Mouse (Mus musculus) intestine, embryonic 15.5 days (tissue): ENCODE results near the gene Pigr. TPM values are rescaled to one million over a fixed set of nuclear protein-coding genes. Genes with fewer than 3 reads are reported as not detected.
A peak's percentile ranks its signal among the peaks of the same experiment; 100 is the strongest.

Experiments used
- ATAC-seq: fragments of 200-750 bp; cut with Nextera tagmentation; 2 replicates; pipeline ENCODE4 v1.8.0; 2017; ENCODE audit warnings: moderate TSS enrichment, moderate library complexity
- H3K27ac ChIP-seq: fragments of 300-500 bp; sonication (generic); 2 replicates; pipeline ENCODE4 v1.5.1; 2015; ENCODE audit warnings: mild to moderate bottlenecking, inconsistent platforms
- H3K27me3 ChIP-seq: fragments of 300-500 bp; sonication (generic); replicated peaks from 2 replicates; pipeline ENCODE4 v1.6.1; 2015; ENCODE audit warnings: inconsistent platforms
- H3K36me3 ChIP-seq: fragments of 300-500 bp; sonication (generic); 2 replicates; pipeline ENCODE4 v1.6.1; 2015; ENCODE audit warnings: inconsistent platforms
- H3K4me1 ChIP-seq: fragments of 300-500 bp; sonication (generic); replicated peaks from 2 replicates; pipeline ENCODE4 v1.6.1; 2015; ENCODE audit warnings: inconsistent platforms
- H3K4me2 ChIP-seq: fragments of 300-500 bp; sonication (generic); replicated peaks from 2 replicates; pipeline ENCODE4 v1.6.1; 2015; ENCODE audit warnings: mild to moderate bottlenecking, inconsistent platforms
- H3K4me3 ChIP-seq: fragments of 300-500 bp; sonication (generic); replicated peaks from 2 replicates; pipeline ENCODE4 v1.5.1; 2015; ENCODE audit warnings: inconsistent platforms
- H3K9ac ChIP-seq: fragments of 300-500 bp; sonication (generic); 2 replicates; pipeline ENCODE4 v1.6.1; 2015; ENCODE audit warnings: inconsistent platforms
- H3K9me3 ChIP-seq: fragments of 300-500 bp; sonication (generic); 2 replicates; pipeline ENCODE4 v1.6.1; 2016; ENCODE audit warnings: inconsistent platforms
- WGBS: fragments of 180-500 bp; shearing (Covaris S2); methylation state at CpG from one replicate; pipeline ENCODE4 v1.1.7; 2015; 5-methylcytosine and 5-hydroxymethylcytosine counted together
- polyA plus RNA-seq: library from polyadenylated mRNA; unstranded; fragments of >200 nt; fragmentation: Nextera tagmentation; extraction: Ambion mirVana; gene quantifications from 2 replicates; pipeline ENCODE4 v1.2.1, GENCODE M21; 2015

Gene Pigr
- polyA plus RNA-seq, 1 experiment from 2014 or later: 0.96 TPM

GRCm38 (mm10) chr1:130865541-130866221, 39.2 kb downstream of the Pigr start, which contains the start of gene Fcmr:
Gene Fcmr (plus strand): TSS chr1:130865669.
- WGBS: 77% methylated on average over 7 of the region's 7 CpGs
- peak; percentile 60; the same call in 1 of the 2 replicates for ATAC-seq

DNA sequence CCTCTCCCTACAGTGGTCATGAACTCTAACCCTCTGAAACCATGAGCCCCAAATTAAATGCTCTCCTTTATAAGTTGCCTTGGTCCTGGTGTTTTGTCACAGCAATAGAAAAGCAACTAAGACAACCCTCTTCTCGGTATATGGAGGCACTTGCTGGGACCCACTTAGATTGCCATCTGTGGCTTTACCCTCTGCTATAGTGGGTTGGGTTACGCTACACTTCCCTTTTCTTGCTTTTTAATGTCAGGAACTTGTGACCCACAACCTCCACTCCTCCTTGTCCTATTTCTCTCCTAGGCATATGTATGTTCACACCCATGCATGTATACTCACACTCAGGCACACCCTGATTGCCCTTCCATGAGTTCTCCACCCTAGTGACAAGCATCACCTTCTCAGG, 46.4 kb downstream of the Pigr start:
- WGBS: 85% methylated on average over 2 of the region's 2 CpGs
- Histone ChIP-seq H3K9ac (no peak overlapping the region), H3K9me3 (no peaks in the 10 kb centered on the region), H3K4me1 (no peaks in the 10 kb centered on the region), H3K4me3 (no peak overlapping the region), H3K4me2 (no peak overlapping the region), H3K27me3 (no peaks in the 10 kb centered on the region), H3K36me3 (no peaks in the 10 kb centered on the region), H3K27ac (no peak overlapping the region)
- no peak for ATAC-seq

More at GRCm38 (mm10) chr1:130865541-130866221, 39.2 kb downstream of the Pigr start, which contains the start of gene Fcmr:
- no peak within 1 kb of the TSS for H3K27ac ChIP-seq
- H3K9me3 ChIP-seq: no peaks in the 10 kb centered on the region
- no peaks in the 10 kb centered on the region for H3K27me3 ChIP-seq
- H3K4me1 ChIP-seq: no peaks in the 10 kb centered on the region
- no peak within 1 kb of the TSS for H3K9ac ChIP-seq
- no peak within 1 kb of the TSS for H3K4me2 ChIP-seq
- H3K36me3 ChIP-seq: no peaks in the 10 kb centered on the region
- no peak within 1 kb of the TSS for H3K4me3 ChIP-seq

DNA sequence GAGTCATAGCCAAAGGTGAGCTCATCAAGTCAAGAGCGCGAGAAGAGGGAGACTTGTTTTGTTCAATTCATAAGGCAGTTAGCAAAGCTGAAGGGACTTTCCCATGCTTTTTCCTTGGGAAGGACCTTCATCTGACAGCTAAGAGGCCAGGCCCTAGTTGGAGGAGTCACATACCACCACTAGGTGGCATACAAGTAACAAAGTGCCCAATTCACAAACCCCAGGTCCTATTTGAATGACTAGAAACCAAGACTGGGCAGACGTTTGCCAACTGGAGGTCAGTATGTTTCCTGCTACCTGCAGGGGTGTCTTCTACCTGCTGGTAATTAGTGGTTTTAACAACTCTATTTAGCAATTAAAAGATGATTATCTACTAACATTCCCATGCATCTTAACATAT, 48.7 kb downstream of the Pigr start:
- H3K9me3 ChIP-seq: no peaks in the 10 kb centered on the region
- H3K27me3 ChIP-seq: 0 out of 2 replicates have a peak, but pooled peaks cover 3% of the 10 kb centered on the region
- no peak overlapping the region for H3K27ac ChIP-seq
- no peak overlapping the region for H3K4me3 ChIP-seq
- H3K9ac ChIP-seq: no peak overlapping the region
- WGBS: 37% methylated on average over 3 of the region's 3 CpGs
- peaks cover 5% of the 10 kb centered on the region; the same call in 1 of the 2 replicates for H3K4me1 ChIP-seq
- no peak for ATAC-seq
- no peaks in the 10 kb centered on the region for H3K36me3 ChIP-seq
- no peak overlapping the region for H3K4me2 ChIP-seq

- WGBS: 66% methylated on average over 3 of the region's 3 CpGs
- no peak overlapping the region for H3K4me2 ChIP-seq
- H3K27ac ChIP-seq: no peak overlapping the region
- no peaks in the 10 kb centered on the region for H3K9me3 ChIP-seq
- H3K4me3 ChIP-seq: no peak overlapping the region
- no peak for ATAC-seq
- H3K27me3 ChIP-seq: 0 out of 2 replicates have a peak, but pooled peaks cover 3% of the 10 kb centered on the region
- no peak overlapping the region for H3K9ac ChIP-seq
- H3K4me1 ChIP-seq: peaks cover 5% of the 10 kb centered on the region; the same call in 1 of the 2 replicates
- no peaks in the 10 kb centered on the region for H3K36me3 ChIP-seq
Observed at GRCm38 (mm10) chr1:130875910-130876309, 49.4 kb downstream of the Pigr start.

GRCm38 (mm10) chr1:130876931-130877509, 50.5 kb downstream of the Pigr start:
- Histone ChIP-seq H3K9me3 (no peaks in the 10 kb centered on the region), H3K4me2 (no peak overlapping the region), H3K27me3 (0 out of 2 replicates have a peak, but pooled peaks cover 3% of the 10 kb centered on the region), H3K4me1 (peaks cover 5% of the 10 kb centered on the region; the same call in 1 of the 2 replicates), H3K36me3 (no peaks in the 10 kb centered on the region), H3K9ac (no peak overlapping the region), H3K4me3 (no peak overlapping the region), H3K27ac (no peak overlapping the region)
- ATAC-seq: no peak
- WGBS: 21% methylated on average over 3 of the region's 3 CpGs

GRCm38 (mm10) chr1:130877889-130878614, 51.6 kb downstream of the Pigr start:
- 0 out of 2 replicates have a peak, but pooled peaks cover 3% of the 10 kb centered on the region for H3K27me3 ChIP-seq
- peak overlapping the region; percentile 32 for H3K9ac ChIP-seq

GRCm38 (mm10) chr1:130879927-130880326, 53.4 kb downstream of the Pigr start:
- Histone ChIP-seq H3K9ac (no peak overlapping the region), H3K4me1 (peaks cover 5% of the 10 kb centered on the region; the same call in 1 of the 2 replicates), H3K4me2 (no peak overlapping the region), H3K36me3 (no peaks in the 10 kb centered on the region), H3K9me3 (no peaks in the 10 kb centered on the region), H3K4me3 (no peak overlapping the region), H3K27ac (no peak overlapping the region), H3K27me3 (0 out of 2 replicates have a peak, but pooled peaks cover 3% of the 10 kb centered on the region)
- WGBS: 92% methylated on average over 7 of the region's 7 CpGs
- ATAC-seq: no peak

More at GRCm38 (mm10) chr1:130877889-130878614, 51.6 kb downstream of the Pigr start:
- Histone ChIP-seq H3K36me3 (no peaks in the 10 kb centered on the region), H3K4me2 (peak overlapping the region; percentile 93), H3K27ac (no peak overlapping the region), H3K4me3 (peak overlapping the region; percentile 41), H3K9me3 (no peaks in the 10 kb centered on the region), H3K4me1 (peaks cover 5% of the 10 kb centered on the region; the same call in 1 of the 2 replicates)
- 3% methylated on average over 43 of the region's 43 CpGs for WGBS
- peak; percentile 76 for ATAC-seq

- no peak overlapping the region for H3K4me2 ChIP-seq
Observed at GRCm38 (mm10) chr1:130883146-130883545, 56.7 kb downstream of the Pigr start.

GRCm38 (mm10) chr1:130887354-130887753, 60.9 kb downstream of the Pigr start, which contains the start of gene Il24:
Gene Il24 (minus strand): TSS chr1:130887454.
- no peak within 1 kb of the TSS for H3K9ac ChIP-seq
- no peak within 1 kb of the TSS for H3K4me2 ChIP-seq
- no peaks in the 10 kb centered on the region for H3K36me3 ChIP-seq
- H3K9me3 ChIP-seq: no peaks in the 10 kb centered on the region
- no peak within 1 kb of the TSS for H3K27ac ChIP-seq
- no peak for ATAC-seq
- H3K4me1 ChIP-seq: no peaks in the 10 kb centered on the region
- H3K4me3 ChIP-seq: no peak within 1 kb of the TSS
- H3K27me3 ChIP-seq: no peaks in the 10 kb centered on the region

More at GRCm38 (mm10) chr1:130883146-130883545, 56.7 kb downstream of the Pigr start:
- Histone ChIP-seq H3K27me3 (0 out of 2 replicates have a peak, but pooled peaks cover under 1% of the 10 kb centered on the region), H3K9me3 (no peaks in the 10 kb centered on the region), H3K36me3 (no peaks in the 10 kb centered on the region), H3K9ac (no peak overlapping the region), H3K27ac (no peak overlapping the region), H3K4me1 (peaks cover 4% of the 10 kb centered on the region; the same call in 1 of the 2 replicates), H3K4me3 (no peak overlapping the region)
- WGBS: 83% methylated on average over 4 of the region's 4 CpGs
- ATAC-seq: no peak

- Histone ChIP-seq H3K4me1 (no peaks in the 10 kb centered on the region), H3K4me2 (no peak overlapping the region), H3K9me3 (no peaks in the 10 kb centered on the region), H3K27me3 (no peaks in the 10 kb centered on the region), H3K36me3 (no peaks in the 10 kb centered on the region), H3K9ac (no peak overlapping the region), H3K4me3 (no peak overlapping the region), H3K27ac (no peak overlapping the region)
- WGBS: 70% methylated on average over 1 of the region's 1 CpGs
- ATAC-seq: no peak
Observed at GRCm38 (mm10) chr1:130892446-130892845, 66.0 kb downstream of the Pigr start.

GRCm38 (mm10) chr1:130893329-130894040, 67.0 kb downstream of the Pigr start:
- H3K27me3 ChIP-seq: no peaks in the 10 kb centered on the region
- ATAC-seq: no peak
- no peaks in the 10 kb centered on the region for H3K9me3 ChIP-seq
- H3K9ac ChIP-seq: no peak overlapping the region
- no peak overlapping the region for H3K4me2 ChIP-seq
- no peak overlapping the region for H3K4me3 ChIP-seq
- H3K36me3 ChIP-seq: no peaks in the 10 kb centered on the region
- H3K4me1 ChIP-seq: no peaks in the 10 kb centered on the region
- H3K27ac ChIP-seq: no peak overlapping the region
- WGBS: 73% methylated on average over 9 of the region's 9 CpGs
